In genomic region chr1:136232986-136233790, GRCm38 (mm10) we compare ENCODE assay signal across 9 mouse cellular contexts. TPM values are rescaled to one million over a fixed set of nuclear protein-coding genes. Genes with fewer than 3 reads are reported as not detected.
DNase-seq lines count a peak whose midpoint lies in the region; ATAC-seq and TF ChIP-seq lines count a peak whose summit lies in the region.
"Had no signal": no experiment of that assay in that cellular context is flagged by ENCODE, and none has a peak within 500 bp of the region (broad histone marks: within the 10 kb centered on the region; RNA-seq: fewer than 3 reads in every experiment).

No protein-coding gene starts in this region.

- no peak overlapping the region for H3K27ac ChIP-seq in kidney, postnatal 0 days
- peak overlapping the region; percentile 66; the same call in 1 of the 2 replicates for H3K27ac ChIP-seq in intestine, embryonic 15.5 days
- H3K27ac ChIP-seq in neural tube, embryonic 14.5 days (ENCODE audit: low read depth, low read length), result no peak overlapping the region

- 2% methylated on average over 23 of the region's 23 CpGs for WGBS in kidney, postnatal 0 days
- WGBS in intestine, embryonic 15.5 days, result 3% methylated on average over 23 of the region's 23 CpGs
- 1% methylated on average over 23 of the region's 23 CpGs for WGBS in neural tube, embryonic 14.5 days

- H3K4me2 ChIP-seq in kidney, postnatal 0 days (ENCODE audit: low read length), result peak overlapping the region; percentile 82
- H3K4me2 ChIP-seq in intestine, embryonic 15.5 days (replicated peaks), result peak overlapping the region; percentile 92
- peak overlapping the region; percentile 82 for H3K4me2 ChIP-seq in neural tube, embryonic 14.5 days (ENCODE audit: low read depth, low read length)

- H3K9ac ChIP-seq in kidney, postnatal 0 days (ENCODE audit: low read depth, low read length), result peak overlapping the region; percentile 27
- H3K9ac ChIP-seq in intestine, embryonic 15.5 days, result peak overlapping the region; percentile 68
- H3K9ac ChIP-seq in neural tube, embryonic 14.5 days (replicated peaks; ENCODE audit: low read depth, low read length), result peak overlapping the region; percentile 43

- TF ChIP-seq CTCF in kidney, postnatal 0 days (IDR thresholded peaks at IDR 0.05; ENCODE audit: low read depth), result no peak

- peaks cover 24% of the 10 kb centered on the region; the same call in 1 of the 2 replicates for H3K4me1 ChIP-seq in kidney, postnatal 0 days (replicated peaks; ENCODE audit: insufficient read depth, low read length)
- peaks cover 35% of the 10 kb centered on the region for H3K4me1 ChIP-seq in intestine, embryonic 15.5 days (replicated peaks)
- peaks cover 25% of the 10 kb centered on the region for H3K4me1 ChIP-seq in neural tube, embryonic 14.5 days (ENCODE audit: control insufficient read depth, insufficient read depth, low read length)

- no peaks in the 10 kb centered on the region for H3K36me3 ChIP-seq in kidney, postnatal 0 days (ENCODE audit: insufficient read depth, low read length)
- no peaks in the 10 kb centered on the region for H3K36me3 ChIP-seq in intestine, embryonic 15.5 days
- H3K36me3 ChIP-seq in neural tube, embryonic 14.5 days (ENCODE audit: control insufficient read depth, insufficient read depth, low read length), result no peaks in the 10 kb centered on the region

- no peak for ATAC-seq in kidney, postnatal 0 days (replicated peaks; ENCODE audit: low FRiP score, low read depth)
- no peak for ATAC-seq in intestine, embryonic 15.5 days
- no peak for ATAC-seq in neural tube, embryonic 14.5 days (ENCODE audit: low read depth)
- no peak for ATAC-seq in granulocyte monocyte progenitor cell, adult 5-6 weeks (replicated peaks; ENCODE audit: poor library complexity, severe bottlenecking)

- DNase-seq in kidney, postnatal 0 days (ENCODE audit: low spot score), result peak; percentile 10
- no peak for DNase-seq in kidney, adult 18-20 months
- DNase-seq in embryo, embryonic 10 days (ENCODE audit: low spot score), result peak; percentile 44
- no peak for DNase-seq in layer of hippocampus, postnatal 36 days
- no peak for DNase-seq in adrenal gland, postnatal 4 days (ENCODE audit: low spot score in 2 of 2)

- peak overlapping the region; percentile 54 for H3K4me3 ChIP-seq in kidney, postnatal 0 days (replicated peaks; ENCODE audit: low read depth, low read length)
- H3K4me3 ChIP-seq in intestine, embryonic 15.5 days (replicated peaks), result peak overlapping the region; percentile 65
- H3K4me3 ChIP-seq in neural tube, embryonic 14.5 days (ENCODE audit: low read depth, low read length), result peak overlapping the region; percentile 44

- no peaks in the 10 kb centered on the region for H3K27me3 ChIP-seq in kidney, postnatal 0 days (ENCODE audit: insufficient read depth, low read length)
- H3K27me3 ChIP-seq in intestine, embryonic 15.5 days (replicated peaks), result no peaks in the 10 kb centered on the region
- no peaks in the 10 kb centered on the region for H3K27me3 ChIP-seq in neural tube, embryonic 14.5 days (ENCODE audit: control insufficient read depth, insufficient read depth, low read length)

- no peaks in the 10 kb centered on the region for H3K9me3 ChIP-seq in kidney, postnatal 0 days (replicated peaks; ENCODE audit: low read length)
- H3K9me3 ChIP-seq in intestine, embryonic 15.5 days, result no peaks in the 10 kb centered on the region
- H3K9me3 ChIP-seq in neural tube, embryonic 14.5 days (ENCODE audit: control insufficient read depth, low read length), result no peaks in the 10 kb centered on the region

RNA-seq across cellular contexts. Expression of gene Inava, which starts 0.9 kb away (rescaled TPM):
- polyA plus RNA-seq in kidney, postnatal 0 days (2015; fragmentation: Nextera tagmentation; extraction: Ambion mirVana), result 13.3 and 15.9 TPM in 2 replicates
- polyA plus RNA-seq in intestine, embryonic 15.5 days (2015; fragmentation: Nextera tagmentation; extraction: Ambion mirVana), result 29.2 and 30.0 TPM in 2 replicates
- 2.3 and 2.6 TPM in 2 replicates for polyA plus RNA-seq in neural tube, embryonic 14.5 days (2014; fragmentation: Nextera tagmentation; extraction: Ambion mirVana)
- total RNA-seq in granulocyte monocyte progenitor cell, adult 5-6 weeks (2014; fragmentation: Nextera tagmentation), result not detected in 2 replicates
- total RNA-seq in granulocyte monocyte progenitor cell, adult 5-6 weeks (2017), result not detected in 2 replicates
- 1 to 10 TPM; 3.3 to 4.3 TPM for total RNA-seq in layer of hippocampus, postnatal 36 days (2021)
- 1 to 10 TPM in 1 of 2 experiments, under 1 TPM in 1; 0.62 to 4.1 TPM for total RNA-seq in adrenal gland, postnatal 4 days (2021)
- total RNA-seq: megakaryocyte progenitor cell, adult 5-6 weeks had no signal

RNA-seq across cellular contexts. Expression of gene Mroh3, which starts 20.6 kb away (rescaled TPM):
- polyA plus RNA-seq in kidney, postnatal 0 days (2015; fragmentation: Nextera tagmentation; extraction: Ambion mirVana), result not detected in 2 replicates
- 0.10 and 0.63 TPM in 2 replicates for polyA plus RNA-seq in intestine, embryonic 15.5 days (2015; fragmentation: Nextera tagmentation; extraction: Ambion mirVana)
- polyA plus RNA-seq in neural tube, embryonic 14.5 days (2014; fragmentation: Nextera tagmentation; extraction: Ambion mirVana), result not detected in 2 replicates
- not detected in 2 replicates for total RNA-seq in granulocyte monocyte progenitor cell, adult 5-6 weeks (2014; fragmentation: Nextera tagmentation)
- not detected in 2 replicates for total RNA-seq in granulocyte monocyte progenitor cell, adult 5-6 weeks (2017)
- 1 to 10 TPM; 1.4 to 1.6 TPM for total RNA-seq in layer of hippocampus, postnatal 36 days (2021)
- total RNA-seq in adrenal gland, postnatal 4 days (2021), result not detected
- total RNA-seq: megakaryocyte progenitor cell, adult 5-6 weeks had no signal

RNA-seq across cellular contexts. Expression of gene Gpr25, which starts 27.5 kb away (rescaled TPM):
- not detected in 2 replicates for polyA plus RNA-seq in kidney, postnatal 0 days (2015; fragmentation: Nextera tagmentation; extraction: Ambion mirVana)
- not detected in 2 replicates for polyA plus RNA-seq in intestine, embryonic 15.5 days (2015; fragmentation: Nextera tagmentation; extraction: Ambion mirVana)
- 0.67 and 0.70 TPM in 2 replicates for polyA plus RNA-seq in neural tube, embryonic 14.5 days (2014; fragmentation: Nextera tagmentation; extraction: Ambion mirVana)
- total RNA-seq in granulocyte monocyte progenitor cell, adult 5-6 weeks (2014; fragmentation: Nextera tagmentation), result not detected in 2 replicates
- not detected in 2 replicates for total RNA-seq in granulocyte monocyte progenitor cell, adult 5-6 weeks (2017)
- 1 to 10 TPM; 5.1 to 6.0 TPM for total RNA-seq in layer of hippocampus, postnatal 36 days (2021)
- not detected for total RNA-seq in adrenal gland, postnatal 4 days (2021)
- total RNA-seq: megakaryocyte progenitor cell, adult 5-6 weeks had no signal

Comparison
In these comparisons a context has a peak if more than half of its experiments do, and no peak if none do; other contexts are left out.
1. DNase-seq: peak in kidney, postnatal 0 days (single experiment) and embryo, embryonic 10 days (single experiment); none in kidney, adult 18-20 months (single experiment), layer of hippocampus, postnatal 36 days (0 of 2) and adrenal gland, postnatal 4 days (0 of 2).
2. RNA of gene Gpr25, which starts 27.5 kb away (total RNA-seq): 5.1 to 6.0 TPM in layer of hippocampus, postnatal 36 days; not detected in adrenal gland, postnatal 4 days and not detected in granulocyte monocyte progenitor cell, adult 5-6 weeks; every median in the first group is over 4 times any median in the second.
3. Peak in every context shown above with its lines, with median percentiles within 50 percentile points of each other: H3K4me2 ChIP-seq, H3K4me3 ChIP-seq and H3K9ac ChIP-seq.